Mouse (Mus musculus): Measurements from ENCODE around the gene Parm1. TPM values are rescaled to one million over a fixed set of nuclear protein-coding genes. Genes with fewer than 3 reads are reported as not detected.

Gene Parm1
- polyA plus RNA-seq, 1 experiment from 2014 or later: 27.0 TPM

GRCm38 (mm10) chr5:91504320-91504922, 13.0 kb upstream of the Parm1 start:
- Histone ChIP-seq H3K9ac (ENCODE audit: low read depth, low read length) (no peak overlapping the region), H3K36me3 (ENCODE audit: control insufficient read depth, insufficient read depth, low read length) (no peaks in the 10 kb centered on the region), H3K4me1 (ENCODE audit: control insufficient read depth, insufficient read depth, low read length) (no peaks in the 10 kb centered on the region), H3K4me3 (ENCODE audit: low read depth, low read length) (no peak overlapping the region), H3K9me3 (replicated peaks; ENCODE audit: control insufficient read depth, low read length) (no peaks in the 10 kb centered on the region), H3K27me3 (ENCODE audit: control insufficient read depth, insufficient read depth, low read length) (no peaks in the 10 kb centered on the region), H3K4me2 (no peak overlapping the region), H3K27ac (ENCODE audit: low read depth, low read length) (no peak overlapping the region)
- WGBS (ENCODE audit: insufficient replicate concordance): 29% methylated on average over 5 of the region's 5 CpGs
- no peak for ATAC-seq (replicated peaks; ENCODE audit: insufficient number of reproducible peaks, low FRiP score, low TSS enrichment)

GRCm38 (mm10) chr5:91517077-91517476, 338 bp upstream of the Parm1 start:
- H3K4me3 ChIP-seq (ENCODE audit: low read depth, low read length): no peak overlapping the region
- H3K9ac ChIP-seq (ENCODE audit: low read depth, low read length): no peak overlapping the region
- ATAC-seq (replicated peaks; ENCODE audit: insufficient number of reproducible peaks, low FRiP score, low TSS enrichment): no peak
- no peaks in the 10 kb centered on the region for H3K27me3 ChIP-seq (ENCODE audit: control insufficient read depth, insufficient read depth, low read length)
- H3K4me2 ChIP-seq: peak overlapping the region; percentile 93
- 17% methylated on average over 6 of the region's 6 CpGs for WGBS (ENCODE audit: insufficient replicate concordance)
- no peak overlapping the region for H3K27ac ChIP-seq (ENCODE audit: low read depth, low read length)
- no peaks in the 10 kb centered on the region for H3K36me3 ChIP-seq (ENCODE audit: control insufficient read depth, insufficient read depth, low read length)
- H3K9me3 ChIP-seq (replicated peaks; ENCODE audit: control insufficient read depth, low read length): no peaks in the 10 kb centered on the region
- peaks cover 12% of the 10 kb centered on the region for H3K4me1 ChIP-seq (ENCODE audit: control insufficient read depth, insufficient read depth, low read length)

- Histone ChIP-seq H3K4me1 (ENCODE audit: control insufficient read depth, insufficient read depth, low read length) (peaks cover 12% of the 10 kb centered on the region), H3K4me3 (ENCODE audit: low read depth, low read length) (peak overlapping the region; percentile 68), H3K9me3 (replicated peaks; ENCODE audit: control insufficient read depth, low read length) (no peaks in the 10 kb centered on the region), H3K27me3 (ENCODE audit: control insufficient read depth, insufficient read depth, low read length) (no peaks in the 10 kb centered on the region), H3K4me2 (peak overlapping the region; percentile 93), H3K36me3 (ENCODE audit: control insufficient read depth, insufficient read depth, low read length) (no peaks in the 10 kb centered on the region), H3K9ac (ENCODE audit: low read depth, low read length) (peak overlapping the region; percentile 64), H3K27ac (ENCODE audit: low read depth, low read length) (no peak overlapping the region)
- 5% methylated on average over 16 of the region's 16 CpGs for WGBS (ENCODE audit: insufficient replicate concordance)
- no peak for ATAC-seq (replicated peaks; ENCODE audit: insufficient number of reproducible peaks, low FRiP score, low TSS enrichment)
These were observed 931 bp downstream of the Parm1 start for GRCm38 (mm10) chr5:91518302-91518790.

- WGBS (ENCODE audit: insufficient replicate concordance): 14% methylated on average over 7 of the region's 7 CpGs
- peak overlapping the region; percentile 93 for H3K4me2 ChIP-seq
- no peak overlapping the region for H3K27ac ChIP-seq (ENCODE audit: low read depth, low read length)
- no peaks in the 10 kb centered on the region for H3K27me3 ChIP-seq (ENCODE audit: control insufficient read depth, insufficient read depth, low read length)
- H3K36me3 ChIP-seq (ENCODE audit: control insufficient read depth, insufficient read depth, low read length): no peaks in the 10 kb centered on the region
- peak overlapping the region; percentile 68 for H3K4me3 ChIP-seq (ENCODE audit: low read depth, low read length)
- peaks cover 12% of the 10 kb centered on the region for H3K4me1 ChIP-seq (ENCODE audit: control insufficient read depth, insufficient read depth, low read length)
- no peak for ATAC-seq (replicated peaks; ENCODE audit: insufficient number of reproducible peaks, low FRiP score, low TSS enrichment)
- H3K9me3 ChIP-seq (replicated peaks; ENCODE audit: control insufficient read depth, low read length): no peaks in the 10 kb centered on the region
- H3K9ac ChIP-seq (ENCODE audit: low read depth, low read length): peak overlapping the region; percentile 64; the same call in 1 of the 2 replicates
These were observed 1.5 kb downstream of the Parm1 start for GRCm38 (mm10) chr5:91518946-91519345.

- H3K9ac ChIP-seq (ENCODE audit: low read depth, low read length): no peak overlapping the region
- ATAC-seq (replicated peaks; ENCODE audit: insufficient number of reproducible peaks, low FRiP score, low TSS enrichment): no peak
- no peaks in the 10 kb centered on the region for H3K9me3 ChIP-seq (replicated peaks; ENCODE audit: control insufficient read depth, low read length)
- peaks cover 12% of the 10 kb centered on the region for H3K4me1 ChIP-seq (ENCODE audit: control insufficient read depth, insufficient read depth, low read length)
- H3K36me3 ChIP-seq (ENCODE audit: control insufficient read depth, insufficient read depth, low read length): no peaks in the 10 kb centered on the region
- H3K4me3 ChIP-seq (ENCODE audit: low read depth, low read length): peak overlapping the region; percentile 68; the same call in 1 of the 2 replicates
- peak overlapping the region; percentile 93 for H3K4me2 ChIP-seq
- H3K27ac ChIP-seq (ENCODE audit: low read depth, low read length): no peak overlapping the region
- 47% methylated on average over 4 of the region's 4 CpGs for WGBS (ENCODE audit: insufficient replicate concordance)
- H3K27me3 ChIP-seq (ENCODE audit: control insufficient read depth, insufficient read depth, low read length): no peaks in the 10 kb centered on the region
These were observed 2.1 kb downstream of the Parm1 start for GRCm38 (mm10) chr5:91519521-91519920.

GRCm38 (mm10) chr5:91532748-91533496, 15.5 kb downstream of the Parm1 start:
- Histone ChIP-seq H3K4me1 (ENCODE audit: control insufficient read depth, insufficient read depth, low read length) (no peaks in the 10 kb centered on the region), H3K4me3 (ENCODE audit: low read depth, low read length) (no peak overlapping the region), H3K9me3 (replicated peaks; ENCODE audit: control insufficient read depth, low read length) (no peaks in the 10 kb centered on the region), H3K27me3 (ENCODE audit: control insufficient read depth, insufficient read depth, low read length) (no peaks in the 10 kb centered on the region), H3K9ac (ENCODE audit: low read depth, low read length) (no peak overlapping the region), H3K27ac (ENCODE audit: low read depth, low read length) (no peak overlapping the region), H3K4me2 (no peak overlapping the region), H3K36me3 (ENCODE audit: control insufficient read depth, insufficient read depth, low read length) (no peaks in the 10 kb centered on the region)
- WGBS (ENCODE audit: insufficient replicate concordance): 68% methylated on average over 10 of the region's 10 CpGs
- ATAC-seq (replicated peaks; ENCODE audit: insufficient number of reproducible peaks, low FRiP score, low TSS enrichment): no peak

GRCm38 (mm10) chr5:91559071-91559610, 41.7 kb downstream of the Parm1 start:
- Histone ChIP-seq H3K27me3 (ENCODE audit: control insufficient read depth, insufficient read depth, low read length) (no peaks in the 10 kb centered on the region), H3K36me3 (ENCODE audit: control insufficient read depth, insufficient read depth, low read length) (no peaks in the 10 kb centered on the region), H3K4me1 (ENCODE audit: control insufficient read depth, insufficient read depth, low read length) (0 out of 2 replicates have a peak, but pooled peaks cover 4% of the 10 kb centered on the region), H3K9me3 (replicated peaks; ENCODE audit: control insufficient read depth, low read length) (no peaks in the 10 kb centered on the region; the same call in 1 of the 2 replicates), H3K4me3 (ENCODE audit: low read depth, low read length) (no peak overlapping the region), H3K27ac (ENCODE audit: low read depth, low read length) (no peak overlapping the region), H3K9ac (ENCODE audit: low read depth, low read length) (no peak overlapping the region), H3K4me2 (no peak overlapping the region)
- WGBS (ENCODE audit: insufficient replicate concordance): 82% methylated on average over 7 of the region's 7 CpGs
- no peak for ATAC-seq (replicated peaks; ENCODE audit: insufficient number of reproducible peaks, low FRiP score, low TSS enrichment)

- H3K4me3 ChIP-seq (ENCODE audit: low read depth, low read length): no peak overlapping the region
- WGBS (ENCODE audit: insufficient replicate concordance): 67% methylated on average over 2 of the region's 2 CpGs
These were observed 42.3 kb downstream of the Parm1 start for GRCm38 (mm10) chr5:91559711-91560110.

More at GRCm38 (mm10) chr5:91559711-91560110, 42.3 kb downstream of the Parm1 start:
- Histone ChIP-seq H3K4me1 (ENCODE audit: control insufficient read depth, insufficient read depth, low read length) (0 out of 2 replicates have a peak, but pooled peaks cover 4% of the 10 kb centered on the region), H3K9me3 (replicated peaks; ENCODE audit: control insufficient read depth, low read length) (no peaks in the 10 kb centered on the region; the same call in 1 of the 2 replicates), H3K4me2 (no peak overlapping the region), H3K27ac (ENCODE audit: low read depth, low read length) (no peak overlapping the region), H3K27me3 (ENCODE audit: control insufficient read depth, insufficient read depth, low read length) (no peaks in the 10 kb centered on the region), H3K36me3 (ENCODE audit: control insufficient read depth, insufficient read depth, low read length) (no peaks in the 10 kb centered on the region), H3K9ac (ENCODE audit: low read depth, low read length) (no peak overlapping the region)
- no peak for ATAC-seq (replicated peaks; ENCODE audit: insufficient number of reproducible peaks, low FRiP score, low TSS enrichment)

Data from heart, embryonic 11.5 days (tissue).